Mouse (Mus musculus) hindbrain, embryonic 16.5 days (tissue): Measurements from ENCODE around the gene Olfr620. TPM values are rescaled to one million over a fixed set of nuclear protein-coding genes. Genes with fewer than 3 reads are reported as not detected.

ENCODE experiments used
- microRNA-seq: library from miRNA; unstranded; fragments of <30 nt; microRNA quantifications from one replicate; pipeline ENCODE4, GENCODE M21; 2017
- polyA plus RNA-seq: library from polyadenylated mRNA; unstranded; fragments of >200 nt; fragmentation: Nextera tagmentation; extraction: Ambion mirVana; gene quantifications from 2 replicates; pipeline ENCODE4 v1.2.1, GENCODE M21; 2015

Olfr620 gene
- polyA plus RNA-seq, 1 experiment from 2014 or later = not detected

Small RNAs within 50 kb of the gene (microRNA-seq; reads per million reads assigned to microRNA genes)
- gene Gm26506 = not detected

Other genes starting within 250 kb of the Olfr620 start
- gene Olfr601, start 249.9 kb downstream of the Olfr620 start, polyA plus RNA-seq = not detected in 2 replicates
- gene Olfr603, start 226.4 kb downstream of the Olfr620 start, polyA plus RNA-seq = not detected in 2 replicates
- not detected in 2 replicates for gene Usp17lc, start 197.5 kb downstream of the Olfr620 start, polyA plus RNA-seq
- not detected in 2 replicates for gene Olfr605, start 167.1 kb downstream of the Olfr620 start, polyA plus RNA-seq
- gene Olfr606, start 163.5 kb downstream of the Olfr620 start, polyA plus RNA-seq = not detected in 2 replicates
- not detected in 2 replicates for gene Olfr607, start 148.4 kb downstream of the Olfr620 start, polyA plus RNA-seq
- not detected in 2 replicates for gene Olfr608, start 142.7 kb downstream of the Olfr620 start, polyA plus RNA-seq
- not detected in 2 replicates for gene Olfr609, start 114.5 kb downstream of the Olfr620 start, polyA plus RNA-seq
- not detected in 2 replicates for gene Olfr610, start 100.4 kb downstream of the Olfr620 start, polyA plus RNA-seq
- not detected in 2 replicates for gene Olfr611, start 91.7 kb downstream of the Olfr620 start, polyA plus RNA-seq
- not detected in 2 replicates for gene Olfr612, start 69.8 kb downstream of the Olfr620 start, polyA plus RNA-seq
- not detected in 2 replicates for gene Olfr613, start 64.5 kb downstream of the Olfr620 start, polyA plus RNA-seq
- gene Olfr615, start 56.5 kb downstream of the Olfr620 start, polyA plus RNA-seq = not detected in 2 replicates
- not detected in 2 replicates for gene Olfr616, start 43.4 kb downstream of the Olfr620 start, polyA plus RNA-seq
- not detected in 2 replicates for gene Olfr617, start 39.5 kb downstream of the Olfr620 start, polyA plus RNA-seq
- gene Olfr618, start 22.4 kb downstream of the Olfr620 start, polyA plus RNA-seq = 0.16 TPM in 1 of 2 replicates, not detected in the other
- not detected in 2 replicates for gene Olfr619, start 12.0 kb downstream of the Olfr620 start, polyA plus RNA-seq
- not detected in 2 replicates for gene Olfr622, start 30.2 kb upstream of the Olfr620 start, polyA plus RNA-seq
- not detected in 2 replicates for gene Olfr623, start 51.2 kb upstream of the Olfr620 start, polyA plus RNA-seq
- gene Olfr624, start 58.7 kb upstream of the Olfr620 start, polyA plus RNA-seq = not detected in 2 replicates
- not detected in 2 replicates for gene Olfr625-ps1, start 70.2 kb upstream of the Olfr620 start, polyA plus RNA-seq
- gene Olfr243, start 102.1 kb upstream of the Olfr620 start, polyA plus RNA-seq = not detected in 2 replicates
- gene Olfr628, start 117.8 kb upstream of the Olfr620 start, polyA plus RNA-seq = not detected in 2 replicates
- not detected in 2 replicates for gene Olfr629, start 132.4 kb upstream of the Olfr620 start, polyA plus RNA-seq
- gene Olfr630, start 144.8 kb upstream of the Olfr620 start, polyA plus RNA-seq = not detected in 2 replicates
- not detected in 2 replicates for gene Olfr69, start 159.1 kb upstream of the Olfr620 start, polyA plus RNA-seq
- not detected in 2 replicates for gene Olfr68, start 167.2 kb upstream of the Olfr620 start, polyA plus RNA-seq
- not detected in 2 replicates for gene Olfr67, start 179.3 kb upstream of the Olfr620 start, polyA plus RNA-seq
- 1,299 and 1,681 TPM in 2 replicates for gene Hbb-bt, start 201.5 kb upstream of the Olfr620 start, polyA plus RNA-seq
- gene Hbb-bs, start 215.6 kb upstream of the Olfr620 start, polyA plus RNA-seq = 4,904 and 5,594 TPM in 2 replicates
- not detected in 2 replicates for gene Hbb-bh2, start 228.0 kb upstream of the Olfr620 start, polyA plus RNA-seq
- 0.37 TPM in 1 of 2 replicates, not detected in the other for gene Hbb-bh1, start 230.6 kb upstream of the Olfr620 start, polyA plus RNA-seq
- gene Hbb-y, start 240.7 kb upstream of the Olfr620 start, polyA plus RNA-seq = 13.4 and 35.4 TPM in 2 replicates